Mouse (Mus musculus): ENCODE results near the gene Cmss1. TPM values are rescaled to one million over a fixed set of nuclear protein-coding genes. Genes with fewer than 3 reads are reported as not detected.

Gene Cmss1
- total RNA-seq (2023), result 1 to 10 TPM; 3.8 to 6.1 TPM

DNA sequence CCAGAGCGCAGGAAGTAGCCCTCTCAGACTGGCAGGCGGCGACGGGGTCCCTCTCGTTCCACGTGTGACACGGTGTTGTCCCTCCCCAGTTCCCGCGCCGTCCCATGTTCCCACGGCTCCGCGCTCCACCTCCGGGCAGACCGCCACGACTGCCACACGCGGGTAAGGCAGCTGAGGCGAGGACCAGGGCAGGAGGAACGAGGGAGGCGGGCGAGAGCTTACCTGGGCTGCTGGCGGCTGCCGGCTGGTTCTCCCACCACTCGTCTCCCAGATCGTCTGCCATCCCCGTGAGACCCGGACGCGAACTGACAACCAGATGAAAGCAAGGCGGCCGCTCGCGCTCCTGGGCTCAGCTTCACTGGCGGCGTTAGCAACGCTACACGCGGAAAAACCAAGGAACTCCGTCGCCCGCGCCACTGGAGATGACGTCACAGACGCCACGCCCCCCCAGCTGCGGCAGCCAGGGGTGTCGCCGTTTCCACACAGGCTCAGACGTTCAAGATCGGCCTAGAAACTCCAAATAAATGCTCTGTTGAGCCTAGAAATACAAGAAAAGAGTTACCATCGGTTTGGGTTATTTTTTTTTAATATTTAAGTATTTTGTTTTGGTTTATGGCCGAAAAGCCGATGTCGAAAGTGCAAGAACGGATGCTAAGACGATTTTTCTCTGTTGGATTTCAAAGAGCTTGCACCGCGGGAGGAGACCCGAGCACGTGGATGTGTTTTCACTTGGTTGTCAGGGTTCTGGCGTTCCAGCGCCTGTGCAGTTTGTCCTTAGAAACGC, at the start of gene Cmss1:
Cmss1 (minus strand) TSS at position 421 of the 784 bp plus-strand sequence.

DNA sequence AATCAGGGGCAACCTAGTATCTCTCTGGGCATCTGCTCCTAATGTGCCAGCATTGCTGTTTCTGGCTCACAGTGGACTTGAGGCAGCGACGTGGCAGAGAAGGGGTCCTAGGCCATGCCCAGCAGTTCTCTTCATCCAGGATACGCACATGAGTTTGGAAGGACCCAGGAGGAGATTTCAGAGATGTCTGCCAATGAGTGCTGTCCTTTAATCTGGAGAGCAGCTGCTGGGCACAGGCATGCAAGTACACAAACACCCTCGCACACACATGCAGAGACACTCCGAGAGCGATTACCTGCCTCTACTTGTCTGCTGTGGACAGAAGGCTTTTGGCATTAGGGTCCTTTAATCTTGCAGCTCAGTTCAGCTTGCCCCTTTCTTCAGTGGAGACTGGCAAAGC, 253.9 kb downstream of the Cmss1 start, which contains the start of gene Filip1l:
Filip1l (plus strand) TSS at position 343 of the 400 bp plus-strand sequence.

DNA sequence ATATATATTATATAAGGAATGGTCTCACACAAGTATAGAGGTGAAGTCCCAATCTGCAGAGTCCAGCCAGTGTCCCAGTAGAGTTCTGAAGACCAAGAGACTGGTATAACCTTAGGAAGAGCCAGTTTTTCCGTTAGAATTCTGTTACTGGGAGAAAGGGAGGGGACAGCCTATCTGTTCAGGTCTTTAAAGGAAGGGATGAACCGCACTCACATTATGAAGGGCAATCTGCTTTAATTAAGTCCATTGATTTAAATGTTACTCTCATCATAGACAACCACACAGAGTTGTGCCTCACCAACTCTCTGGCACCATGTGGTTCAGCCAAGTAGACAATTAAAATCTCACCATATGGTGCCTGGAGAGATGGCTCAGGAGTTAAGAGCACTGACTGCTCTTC, 313.9 kb downstream of the Cmss1 start, which contains the start of gene Tmem30c:
Tmem30c (minus strand) TSS at position 101 of the 400 bp plus-strand sequence.

Other genes with a start within 250 kb of the Cmss1 start
- gene Col8a1, start 147.9 kb upstream of the Cmss1 start, total RNA-seq (2023), result under 1 TPM; 0.09 to 0.11 TPM